Mouse (Mus musculus): ENCODE data around the gene Chst11. TPM values are rescaled to one million over a fixed set of nuclear protein-coding genes. Genes with fewer than 3 reads are reported as not detected.
"Not testable (repeated sequence)": the region's sequence is repeated elsewhere in the genome, so short reads cannot be mapped to it uniquely, and the experiment has no call there.

The Chst11 gene
- polyA plus RNA-seq, 1 experiment from 2014 or later, result 2.0 TPM

GRCm38 (mm10) chr10:83119016-83119415, 133.7 kb downstream of the Chst11 start:
- 90% methylated on average over 10 of the region's 10 CpGs for WGBS
- no peak for DNase-seq (ENCODE audit: low spot score)
- no peak overlapping the region for H3K27ac ChIP-seq (ENCODE audit: low read depth)

GRCm38 (mm10) chr10:83119461-83119860, 134.2 kb downstream of the Chst11 start:
- 73% methylated on average over 8 of the region's 8 CpGs for WGBS
- H3K4me2 ChIP-seq (ENCODE audit: low read length); H3K9me3 ChIP-seq (ENCODE audit: control insufficient read depth, low read length); DNase-seq (ENCODE audit: low spot score); H3K36me3 ChIP-seq (ENCODE audit: control insufficient read depth, insufficient read depth, low read length); H3K9ac ChIP-seq (ENCODE audit: low read length); H3K27ac ChIP-seq (ENCODE audit: low read depth); H3K4me3 ChIP-seq (ENCODE audit: low read depth, low read length); H3K27me3 ChIP-seq (replicated peaks; ENCODE audit: control insufficient read depth, insufficient read depth, low read length); ATAC-seq (replicated peaks; ENCODE audit: low FRiP score, low TSS enrichment, low read depth): not testable (repeated sequence)
- peaks cover 13% of the 10 kb centered on the region for H3K4me1 ChIP-seq (replicated peaks; ENCODE audit: control insufficient read depth, insufficient read depth, low read length)

More at GRCm38 (mm10) chr10:83119016-83119415, 133.7 kb downstream of the Chst11 start:
- H3K4me1 ChIP-seq (replicated peaks; ENCODE audit: control insufficient read depth, insufficient read depth, low read length), result peaks cover 13% of the 10 kb centered on the region
- H3K9ac ChIP-seq (ENCODE audit: low read length), result no peak overlapping the region
- no peak overlapping the region for H3K4me2 ChIP-seq (ENCODE audit: low read length)
- H3K4me3 ChIP-seq (ENCODE audit: low read depth, low read length), result no peak overlapping the region
- no peaks in the 10 kb centered on the region for H3K36me3 ChIP-seq (ENCODE audit: control insufficient read depth, insufficient read depth, low read length)
- H3K27me3 ChIP-seq (replicated peaks; ENCODE audit: control insufficient read depth, insufficient read depth, low read length), result no peaks in the 10 kb centered on the region
- H3K9me3 ChIP-seq (ENCODE audit: control insufficient read depth, low read length), result no peaks in the 10 kb centered on the region
- no peak for ATAC-seq (replicated peaks; ENCODE audit: low FRiP score, low TSS enrichment, low read depth)

DNA sequence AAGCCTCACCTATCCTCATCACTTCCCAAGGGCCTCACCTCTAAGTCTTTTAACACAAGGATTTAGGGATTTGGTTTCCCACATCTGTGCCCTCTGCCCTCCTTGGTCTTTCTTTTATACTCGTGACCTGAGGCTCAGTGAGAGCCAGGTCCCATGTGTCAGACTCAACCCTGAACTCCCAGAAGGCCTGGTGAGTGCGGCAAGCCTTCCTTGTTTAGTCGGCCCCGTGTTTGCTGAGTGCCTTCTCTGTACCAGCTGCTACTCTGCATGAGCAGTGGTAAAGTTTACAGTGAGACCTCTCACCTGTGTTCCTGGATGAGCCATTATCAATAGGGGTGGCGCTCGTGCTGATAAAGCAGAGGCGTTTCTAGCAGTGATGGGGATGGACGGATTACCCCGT, 134.6 kb downstream of the Chst11 start:
- DNase-seq (ENCODE audit: low spot score) (no peak), ATAC-seq (replicated peaks; ENCODE audit: low FRiP score, low TSS enrichment, low read depth) (no peak)
- 72% methylated on average over 9 of the region's 9 CpGs for WGBS
- Histone ChIP-seq H3K4me1 (replicated peaks; ENCODE audit: control insufficient read depth, insufficient read depth, low read length) (peaks cover 13% of the 10 kb centered on the region), H3K9me3 (ENCODE audit: control insufficient read depth, low read length) (no peaks in the 10 kb centered on the region), H3K27ac (ENCODE audit: low read depth) (no peak overlapping the region), H3K9ac (ENCODE audit: low read length) (no peak overlapping the region), H3K4me2 (ENCODE audit: low read length) (no peak overlapping the region), H3K27me3 (replicated peaks; ENCODE audit: control insufficient read depth, insufficient read depth, low read length) (no peaks in the 10 kb centered on the region), H3K4me3 (ENCODE audit: low read depth, low read length) (no peak overlapping the region), H3K36me3 (ENCODE audit: control insufficient read depth, insufficient read depth, low read length) (no peaks in the 10 kb centered on the region)

- peaks cover 8% of the 10 kb centered on the region for H3K4me1 ChIP-seq (replicated peaks; ENCODE audit: control insufficient read depth, insufficient read depth, low read length)
- 57% methylated on average over 4 of the region's 4 CpGs for WGBS
- H3K4me2 ChIP-seq (ENCODE audit: low read length), result no peak overlapping the region
- H3K9me3 ChIP-seq (ENCODE audit: control insufficient read depth, low read length), result no peaks in the 10 kb centered on the region
- H3K9ac ChIP-seq (ENCODE audit: low read length), result no peak overlapping the region
- ATAC-seq (replicated peaks; ENCODE audit: low FRiP score, low TSS enrichment, low read depth) (no peak), DNase-seq (ENCODE audit: low spot score) (no peak)
- H3K4me3 ChIP-seq (ENCODE audit: low read depth, low read length), result no peak overlapping the region
- no peaks in the 10 kb centered on the region for H3K36me3 ChIP-seq (ENCODE audit: control insufficient read depth, insufficient read depth, low read length)
- H3K27me3 ChIP-seq (replicated peaks; ENCODE audit: control insufficient read depth, insufficient read depth, low read length), result no peaks in the 10 kb centered on the region
- no peak overlapping the region for H3K27ac ChIP-seq (ENCODE audit: low read depth)
Observed at GRCm38 (mm10) chr10:83120938-83121337, 135.6 kb downstream of the Chst11 start.

DNA sequence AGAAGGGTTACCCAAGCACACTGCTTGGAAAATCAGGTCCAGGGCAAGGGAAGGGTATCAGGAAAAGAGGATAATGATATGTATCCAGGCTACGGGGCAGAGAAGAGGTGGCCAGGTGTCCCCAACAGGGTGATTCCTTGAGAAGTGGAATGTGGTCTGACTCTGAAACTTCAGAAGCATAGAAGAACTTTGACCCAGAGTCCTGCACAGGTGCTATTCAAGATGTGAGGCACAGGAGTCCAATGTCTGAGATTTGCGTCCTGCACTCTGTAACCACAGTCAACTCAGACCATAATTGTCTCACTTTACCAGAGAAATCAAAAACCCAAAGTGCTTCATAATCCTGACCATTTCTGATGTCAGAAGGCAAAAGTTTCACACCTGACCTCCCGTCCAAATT, 139.3 kb downstream of the Chst11 start:
- ATAC-seq (replicated peaks; ENCODE audit: low FRiP score, low TSS enrichment, low read depth), result no peak
- Histone ChIP-seq H3K27ac (ENCODE audit: low read depth) (no peak overlapping the region), H3K9ac (ENCODE audit: low read length) (no peak overlapping the region), H3K36me3 (ENCODE audit: control insufficient read depth, insufficient read depth, low read length) (no peaks in the 10 kb centered on the region), H3K27me3 (replicated peaks; ENCODE audit: control insufficient read depth, insufficient read depth, low read length) (no peaks in the 10 kb centered on the region), H3K9me3 (ENCODE audit: control insufficient read depth, low read length) (no peaks in the 10 kb centered on the region), H3K4me3 (ENCODE audit: low read depth, low read length) (no peak overlapping the region), H3K4me1 (replicated peaks; ENCODE audit: control insufficient read depth, insufficient read depth, low read length) (no peaks in the 10 kb centered on the region), H3K4me2 (ENCODE audit: low read length) (no peak overlapping the region)
- DNase-seq (ENCODE audit: low spot score), result no peak
- WGBS, result 83% methylated on average over 3 of the region's 3 CpGs

GRCm38 (mm10) chr10:83126447-83126846, 141.1 kb downstream of the Chst11 start:
- Histone ChIP-seq H3K4me2 (ENCODE audit: low read length) (no peak overlapping the region), H3K9me3 (ENCODE audit: control insufficient read depth, low read length) (no peaks in the 10 kb centered on the region), H3K4me3 (ENCODE audit: low read depth, low read length) (no peak overlapping the region), H3K27ac (ENCODE audit: low read depth) (no peak overlapping the region), H3K27me3 (replicated peaks; ENCODE audit: control insufficient read depth, insufficient read depth, low read length) (no peaks in the 10 kb centered on the region), H3K9ac (ENCODE audit: low read length) (no peak overlapping the region), H3K4me1 (replicated peaks; ENCODE audit: control insufficient read depth, insufficient read depth, low read length) (no peaks in the 10 kb centered on the region), H3K36me3 (ENCODE audit: control insufficient read depth, insufficient read depth, low read length) (no peaks in the 10 kb centered on the region)
- 59% methylated on average over 9 of the region's 9 CpGs for WGBS
- no peak for ATAC-seq (replicated peaks; ENCODE audit: low FRiP score, low TSS enrichment, low read depth)
- DNase-seq (ENCODE audit: low spot score), result no peak

DNA sequence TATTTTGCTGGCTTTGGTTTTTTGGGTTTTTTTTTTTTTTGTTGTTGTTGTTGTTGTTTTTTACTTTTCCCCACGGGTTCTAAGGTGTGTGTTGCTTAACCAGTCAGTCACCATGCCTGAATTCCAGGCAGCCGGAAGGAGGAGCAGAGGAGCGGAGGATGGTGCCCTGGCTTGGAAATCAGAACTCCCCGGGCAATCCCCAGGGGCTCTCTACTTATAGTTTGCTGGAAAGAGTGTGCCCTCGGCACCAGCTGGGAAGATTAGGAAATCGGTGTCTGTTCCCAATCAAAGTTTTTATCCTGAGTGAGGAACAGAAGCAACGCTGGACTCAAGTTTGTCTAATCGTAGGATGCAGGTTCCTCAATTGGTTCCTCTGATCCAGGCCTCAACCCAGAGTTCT, 143.1 kb downstream of the Chst11 start:
- Histone ChIP-seq H3K27me3 (replicated peaks; ENCODE audit: control insufficient read depth, insufficient read depth, low read length) (no peaks in the 10 kb centered on the region), H3K4me3 (ENCODE audit: low read depth, low read length) (no peak overlapping the region), H3K36me3 (ENCODE audit: control insufficient read depth, insufficient read depth, low read length) (no peaks in the 10 kb centered on the region), H3K9me3 (ENCODE audit: control insufficient read depth, low read length) (no peaks in the 10 kb centered on the region), H3K4me1 (replicated peaks; ENCODE audit: control insufficient read depth, insufficient read depth, low read length) (no peaks in the 10 kb centered on the region), H3K27ac (ENCODE audit: low read depth) (no peak overlapping the region), H3K4me2 (ENCODE audit: low read length) (no peak overlapping the region), H3K9ac (ENCODE audit: low read length) (no peak overlapping the region)
- 67% methylated on average over 8 of the region's 8 CpGs for WGBS
- DNase-seq (ENCODE audit: low spot score) (no peak), ATAC-seq (replicated peaks; ENCODE audit: low FRiP score, low TSS enrichment, low read depth) (no peak)

DNA sequence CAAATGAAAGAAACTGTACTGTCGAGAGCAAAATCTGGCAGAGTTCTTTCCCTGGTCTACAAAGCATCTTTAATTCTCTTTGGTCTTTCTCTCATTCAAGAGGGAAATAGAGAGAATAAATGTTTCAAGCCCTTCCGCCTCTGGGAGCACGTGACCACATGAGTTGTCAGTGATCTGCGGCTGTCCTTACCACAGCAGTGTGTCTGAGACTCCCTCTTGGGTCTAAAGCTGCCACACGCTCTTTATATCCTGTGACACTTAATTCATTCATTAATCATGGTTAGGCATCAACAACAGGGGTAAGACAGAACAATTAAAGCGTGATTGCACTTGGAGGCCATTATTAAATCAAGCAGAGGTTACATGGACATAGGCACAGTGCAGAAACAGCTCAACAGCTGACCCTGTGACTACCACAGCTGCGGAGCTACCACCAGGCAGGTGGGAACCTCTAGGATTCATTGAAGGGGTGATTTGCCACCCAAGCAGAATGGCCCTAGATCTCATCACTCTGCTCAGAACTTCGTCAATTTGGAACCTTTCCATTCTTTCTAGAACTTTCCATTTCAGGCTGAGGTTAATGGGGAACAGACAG, 144.4 kb downstream of the Chst11 start:
- ATAC-seq (replicated peaks; ENCODE audit: low FRiP score, low TSS enrichment, low read depth) (no peak), DNase-seq (ENCODE audit: low spot score) (no peak)
- peaks cover 6% of the 10 kb centered on the region; the same call in 1 of the 2 replicates for H3K4me1 ChIP-seq (replicated peaks; ENCODE audit: control insufficient read depth, insufficient read depth, low read length)
- H3K4me2 ChIP-seq (ENCODE audit: low read length), result no peak overlapping the region
- no peaks in the 10 kb centered on the region for H3K9me3 ChIP-seq (ENCODE audit: control insufficient read depth, low read length)
- H3K9ac ChIP-seq (ENCODE audit: low read length), result no peak overlapping the region
- H3K27me3 ChIP-seq (replicated peaks; ENCODE audit: control insufficient read depth, insufficient read depth, low read length), result no peaks in the 10 kb centered on the region
- no peaks in the 10 kb centered on the region for H3K36me3 ChIP-seq (ENCODE audit: control insufficient read depth, insufficient read depth, low read length)
- 81% methylated on average over 8 of the region's 8 CpGs for WGBS
- H3K27ac ChIP-seq (ENCODE audit: low read depth), result no peak overlapping the region
- no peak overlapping the region for H3K4me3 ChIP-seq (ENCODE audit: low read depth, low read length)

DNA sequence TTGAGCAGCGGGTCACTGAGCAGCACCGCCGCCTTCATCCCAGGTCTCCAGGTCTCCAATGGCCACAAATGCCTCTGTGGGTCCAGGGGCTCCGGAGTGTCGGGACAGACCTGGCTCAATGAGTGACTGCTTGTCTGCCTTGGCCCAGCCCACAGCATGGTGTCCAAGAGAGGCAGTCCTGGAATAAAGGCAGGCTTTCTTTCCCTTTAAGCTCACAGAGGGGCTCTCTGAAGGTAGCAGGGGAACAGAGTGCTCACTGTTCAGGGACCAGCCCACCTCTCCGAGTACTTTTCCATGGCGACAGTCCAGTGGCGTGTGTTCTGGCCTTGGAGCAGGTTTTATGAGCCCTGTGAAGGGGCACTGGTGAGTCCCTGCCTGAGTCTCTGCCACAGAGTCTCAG, 145.3 kb downstream of the Chst11 start:
- WGBS, result 67% methylated on average over 8 of the region's 8 CpGs
- peaks cover 8% of the 10 kb centered on the region for H3K4me1 ChIP-seq (replicated peaks; ENCODE audit: control insufficient read depth, insufficient read depth, low read length)
- no peak overlapping the region for H3K4me2 ChIP-seq (ENCODE audit: low read length)
- H3K9ac ChIP-seq (ENCODE audit: low read length), result no peak overlapping the region
- H3K4me3 ChIP-seq (ENCODE audit: low read depth, low read length), result no peak overlapping the region
- no peaks in the 10 kb centered on the region for H3K27me3 ChIP-seq (replicated peaks; ENCODE audit: control insufficient read depth, insufficient read depth, low read length)
- DNase-seq (ENCODE audit: low spot score) (no peak), ATAC-seq (replicated peaks; ENCODE audit: low FRiP score, low TSS enrichment, low read depth) (no peak)
- H3K9me3 ChIP-seq (ENCODE audit: control insufficient read depth, low read length), result no peaks in the 10 kb centered on the region
- H3K36me3 ChIP-seq (ENCODE audit: control insufficient read depth, insufficient read depth, low read length), result no peaks in the 10 kb centered on the region
- no peak overlapping the region for H3K27ac ChIP-seq (ENCODE audit: low read depth)

Data from intestine, embryonic 14.5 days (tissue).